Mouse (Mus musculus) spleen, postnatal 36 days (tissue): ENCODE data around the gene Fuom.
A peak's percentile ranks its signal among the peaks of the same experiment; 100 is the strongest.

Experiments used
- DNase-seq, 2 experiments: peaks; one replicate each; pipeline ENCODE4 v3.0.0; 2022; ENCODE audit warnings: low spot score in 2 of 2, mixed read lengths in 1 of 2

Fuom gene

GRCm38 (mm10) chr7:140104009-140104408 is 1.8 kb upstream of the Fuom start:
- DNase-seq: no peak

GRCm38 (mm10) chr7:140101498-140101897 is 743 bp downstream of the Fuom start:
- no peak for DNase-seq

GRCm38 (mm10) chr7:140098466-140098865 is 3.8 kb downstream of the Fuom start:
- DNase-seq: no peak

- DNase-seq: no peak
Observed at GRCm38 (mm10) chr7:140096055-140096454, 6.2 kb downstream of the Fuom start.

- DNase-seq: no peak
Observed at GRCm38 (mm10) chr7:140095556-140095955, 6.7 kb downstream of the Fuom start.

GRCm38 (mm10) chr7:140094954-140095353 is 7.3 kb downstream of the Fuom start:
- DNase-seq: no peak

GRCm38 (mm10) chr7:140092924-140093528 is 9.2 kb downstream of the Fuom start, which contains the start of gene Prap1:
Gene Prap1, plus strand, starts transcription at chr7:140093395.
- DNase-seq: no peak

GRCm38 (mm10) chr7:140090601-140091000 is 11.6 kb downstream of the Fuom start:
- no peak for DNase-seq

- DNase-seq: no peak
Observed at GRCm38 (mm10) chr7:140082242-140082678, 20.0 kb downstream of the Fuom start, which contains the start of gene Caly. Gene Caly, minus strand, starts transcription at chr7:140082548.

- no peak for DNase-seq
Observed at GRCm38 (mm10) chr7:140081408-140082241, 20.6 kb downstream of the Fuom start.

GRCm38 (mm10) chr7:140080503-140081156 is 21.6 kb downstream of the Fuom start:
- DNase-seq: peak; percentile 15

- DNase-seq: peak; percentile 26 to 39
Observed at GRCm38 (mm10) chr7:140078711-140079110, 23.5 kb downstream of the Fuom start.

- DNase-seq: no peak
Observed at GRCm38 (mm10) chr7:140077698-140078097, 24.5 kb downstream of the Fuom start.

GRCm38 (mm10) chr7:140070042-140070711 is 32.1 kb downstream of the Fuom start:
- DNase-seq: no peak

- DNase-seq: no peak
Observed at GRCm38 (mm10) chr7:140067397-140067796, 34.8 kb downstream of the Fuom start.

GRCm38 (mm10) chr7:140063092-140063491 is 39.1 kb downstream of the Fuom start:
- peak; percentile 13 to 45 for DNase-seq

- DNase-seq: no peak
Observed at GRCm38 (mm10) chr7:140062307-140062706, 39.9 kb downstream of the Fuom start.

- DNase-seq: no peak
Observed at GRCm38 (mm10) chr7:140061832-140062130, 40.5 kb downstream of the Fuom start.

- DNase-seq: no peak
Observed at GRCm38 (mm10) chr7:140060936-140061831, 41.1 kb downstream of the Fuom start.

- DNase-seq: no peak
Observed at GRCm38 (mm10) chr7:140059601-140060000, 42.6 kb downstream of the Fuom start.

- DNase-seq: no peak
Observed at GRCm38 (mm10) chr7:140058528-140058927, 43.7 kb downstream of the Fuom start.
